Mouse (Mus musculus): ENCODE data around the gene Slc6a14. TPM values are rescaled to one million over a fixed set of nuclear protein-coding genes. Genes with fewer than 3 reads are reported as not detected.

The Slc6a14 gene
- polyA plus RNA-seq, 1 experiment from 2014 or later = 2.6 TPM

Other genes with a start within 250 kb of the Slc6a14 start
- gene Agtr2, start 230.4 kb upstream of the Slc6a14 start, polyA plus RNA-seq (2015; fragmentation: Nextera tagmentation; extraction: Ambion mirVana) = 9.6 and 9.8 TPM in 2 replicates
- not detected in 2 replicates for gene Gm28269, start 30.2 kb downstream of the Slc6a14 start, polyA plus RNA-seq (2015; fragmentation: Nextera tagmentation; extraction: Ambion mirVana)